Mouse (Mus musculus): ENCODE data around the gene Cox5b. TPM values are rescaled to one million over a fixed set of nuclear protein-coding genes. Genes with fewer than 3 reads are reported as not detected.

Cox5b gene
- total RNA-seq, 2 experiments from 2014 or later = 1,291 to 1,333 TPM

Small RNA genes within 50 kb of the gene (microRNA-seq; reads per million reads assigned to microRNA genes)
- 0 reads per million in 2 experiments for gene Gm24133 (ENCODE audit: borderline replicate concordance in 2 of 2)

Other genes with a start within 250 kb of the Cox5b start
- 10 to 100 TPM; 18.9 to 21.7 TPM for gene Lman2l, start 246.2 kb upstream of the Cox5b start, total RNA-seq (2021)
- gene Cnnm4, start 219.8 kb upstream of the Cox5b start, total RNA-seq (2021) = 10 to 100 TPM in 1 of 2 experiments, 1 to 10 TPM in 1; 8.4 to 10.5 TPM
- gene Cnnm3, start 179.6 kb upstream of the Cox5b start, total RNA-seq (2021) = 1 to 10 TPM; 7.4 to 9.7 TPM
- gene Ankrd23, start 154.6 kb upstream of the Cox5b start, total RNA-seq (2021) = 1,000 to 10,000 TPM; 1,576 to 3,128 TPM
- 1,000 to 10,000 TPM in 1 of 2 experiments, 100 to 1,000 TPM in 1; 766 to 1,527 TPM for gene Gm42417, start 152.0 kb upstream of the Cox5b start, total RNA-seq (2021)
- gene Ankrd39, start 144.0 kb upstream of the Cox5b start, total RNA-seq (2021) = 1 to 10 TPM; 7.7 to 8.2 TPM
- gene Sema4c, start 133.1 kb upstream of the Cox5b start, total RNA-seq (2021) = 1 to 10 TPM; 5.1 to 6.0 TPM
- gene Fam178b, start 8.3 kb upstream of the Cox5b start, total RNA-seq (2021) = 1 to 10 TPM in 1 of 2 experiments, under 1 TPM in 1; 0.61 to 1.2 TPM
- 1 to 10 TPM in 1 of 2 experiments, not detected in 1; 1.1 TPM for gene 4933424G06Rik, start 18.7 kb downstream of the Cox5b start, total RNA-seq (2021)
- 100 to 1,000 TPM; 141 to 179 TPM for gene Actr1b, start 23.0 kb downstream of the Cox5b start, total RNA-seq (2021)
- under 1 TPM; 0.24 to 0.28 TPM for gene Zap70, start 70.3 kb downstream of the Cox5b start, total RNA-seq (2021)